Mouse (Mus musculus) testis, adult 2 months (tissue): Measurements from ENCODE around the gene Etfbkmt. TPM values are rescaled to one million over a fixed set of nuclear protein-coding genes. Genes with fewer than 3 reads are reported as not detected.

Experiments
- H3K27ac ChIP-seq: fragments of 200-500 bp; 2 replicates; pipeline ENCODE4 v1.5.1; 2012; ENCODE audit warnings: low read depth, low read length; ENCODE audit not compliant: control insufficient read depth, insufficient read depth
- H3K27me3 ChIP-seq: fragments of 200-500 bp; 2 replicates; pipeline ENCODE4 v1.6.1; 2012; ENCODE audit warnings: mild to moderate bottlenecking, low read length, moderate library complexity; ENCODE audit not compliant: control insufficient read depth, insufficient read depth
- H3K36me3 ChIP-seq: fragments of 200-500 bp; 2 replicates; pipeline ENCODE4 v1.6.1; 2012; ENCODE audit warnings: mild to moderate bottlenecking, low read length; ENCODE audit not compliant: control insufficient read depth, insufficient read depth
- H3K4me1 ChIP-seq: fragments of 200-500 bp; 2 replicates; pipeline ENCODE4 v1.6.1; 2012; ENCODE audit warnings: low read length; ENCODE audit not compliant: control insufficient read depth, insufficient read depth
- H3K4me3 ChIP-seq: fragments of 200-500 bp; 2 replicates; pipeline ENCODE4 v1.5.1; 2012; ENCODE audit warnings: low read depth, mild to moderate bottlenecking, low read length, moderate library complexity, mixed read lengths; ENCODE audit not compliant: control insufficient read depth
- CTCF ChIP-seq: fragments of 200-500 bp; IDR thresholded peaks from 2 replicates; pipeline ENCODE4 v1.5.1; 2012; ENCODE audit warnings: low read depth, mild to moderate bottlenecking, inconsistent platforms, low read length, moderate library complexity; ENCODE audit not compliant: control insufficient read depth, insufficient read depth, insufficient replicate concordance
- POLR2A ChIP-seq: fragments of 200-500 bp; IDR thresholded peaks from 2 replicates; pipeline ENCODE4 v1.6.1; 2012; ENCODE audit warnings: low read depth, mild to moderate bottlenecking, inconsistent platforms, low read length, moderate library complexity; ENCODE audit not compliant: control insufficient read depth
- polyA plus RNA-seq: library from polyadenylated mRNA; depleted of rRNA; stranded (reverse); fragments of >200 nt; gene quantifications from 2 replicates; pipeline ENCODE4 v1.2.3, GENCODE M21; 2012

The Etfbkmt gene
- polyA plus RNA-seq, 1 experiment = 17.5 TPM

- Histone ChIP-seq H3K4me1 (peaks cover 3% of the 10 kb centered on the region), H3K27ac (no peak overlapping the region), H3K27me3 (no peaks in the 10 kb centered on the region), H3K4me3 (no peak overlapping the region), H3K36me3 (no peaks in the 10 kb centered on the region)
- no peak for TF ChIP-seq POLR2A
- no peak for TF ChIP-seq CTCF
Measured at GRCm38 (mm10) chr6:149134391-149135150, 5.1 kb upstream of the Etfbkmt start.

GRCm38 (mm10) chr6:149135631-149136030 lies 4.0 kb upstream of the Etfbkmt start:
- H3K4me1 ChIP-seq = peaks cover 3% of the 10 kb centered on the region
- H3K36me3 ChIP-seq = no peaks in the 10 kb centered on the region
- no peaks in the 10 kb centered on the region for H3K27me3 ChIP-seq
- no peak for TF ChIP-seq POLR2A
- TF ChIP-seq CTCF = no peak
- no peak overlapping the region for H3K4me3 ChIP-seq
- H3K27ac ChIP-seq = no peak overlapping the region

GRCm38 (mm10) chr6:149137936-149138335 lies 1.7 kb upstream of the Etfbkmt start:
- no peaks in the 10 kb centered on the region for H3K36me3 ChIP-seq
- no peaks in the 10 kb centered on the region for H3K4me1 ChIP-seq
- no peak overlapping the region for H3K27ac ChIP-seq
- H3K27me3 ChIP-seq = no peaks in the 10 kb centered on the region
- TF ChIP-seq POLR2A (no peak), CTCF (no peak)
- H3K4me3 ChIP-seq = no peak overlapping the region

- H3K36me3 ChIP-seq = no peaks in the 10 kb centered on the region
- H3K27me3 ChIP-seq = no peaks in the 10 kb centered on the region
- peak overlapping the region; percentile 70 for H3K4me3 ChIP-seq
- H3K4me1 ChIP-seq = no peaks in the 10 kb centered on the region
- H3K27ac ChIP-seq = no peak overlapping the region
- TF ChIP-seq CTCF = no peak
- TF ChIP-seq POLR2A = no peak
Measured at GRCm38 (mm10) chr6:149139011-149139410, 638 bp upstream of the Etfbkmt start.

- Histone ChIP-seq H3K27me3 (no peaks in the 10 kb centered on the region), H3K27ac (peak overlapping the region; percentile 54), H3K4me1 (no peaks in the 10 kb centered on the region), H3K36me3 (no peaks in the 10 kb centered on the region), H3K4me3 (peak overlapping the region; percentile 88)
- no peak for TF ChIP-seq CTCF
- TF ChIP-seq POLR2A = peak; percentile 85
Measured at GRCm38 (mm10) chr6:149141393-149142173, 1.9 kb downstream of the Etfbkmt start.

GRCm38 (mm10) chr6:149145143-149145542 lies 5.5 kb downstream of the Etfbkmt start:
- H3K27ac ChIP-seq = no peak overlapping the region
- H3K4me1 ChIP-seq = no peaks in the 10 kb centered on the region
- H3K4me3 ChIP-seq = no peak overlapping the region
- H3K27me3 ChIP-seq = no peaks in the 10 kb centered on the region
- TF ChIP-seq CTCF (no peak), POLR2A (no peak)
- H3K36me3 ChIP-seq = no peaks in the 10 kb centered on the region

GRCm38 (mm10) chr6:149148436-149149229 lies 9.0 kb downstream of the Etfbkmt start:
- TF ChIP-seq POLR2A (no peak), CTCF (no peak)

More at GRCm38 (mm10) chr6:149148436-149149229, 9.0 kb downstream of the Etfbkmt start:
- no peak overlapping the region for H3K4me3 ChIP-seq
- H3K4me1 ChIP-seq = no peaks in the 10 kb centered on the region
- no peaks in the 10 kb centered on the region for H3K27me3 ChIP-seq
- H3K36me3 ChIP-seq = no peaks in the 10 kb centered on the region
- H3K27ac ChIP-seq = no peak overlapping the region
